In the genomic region with DNA sequence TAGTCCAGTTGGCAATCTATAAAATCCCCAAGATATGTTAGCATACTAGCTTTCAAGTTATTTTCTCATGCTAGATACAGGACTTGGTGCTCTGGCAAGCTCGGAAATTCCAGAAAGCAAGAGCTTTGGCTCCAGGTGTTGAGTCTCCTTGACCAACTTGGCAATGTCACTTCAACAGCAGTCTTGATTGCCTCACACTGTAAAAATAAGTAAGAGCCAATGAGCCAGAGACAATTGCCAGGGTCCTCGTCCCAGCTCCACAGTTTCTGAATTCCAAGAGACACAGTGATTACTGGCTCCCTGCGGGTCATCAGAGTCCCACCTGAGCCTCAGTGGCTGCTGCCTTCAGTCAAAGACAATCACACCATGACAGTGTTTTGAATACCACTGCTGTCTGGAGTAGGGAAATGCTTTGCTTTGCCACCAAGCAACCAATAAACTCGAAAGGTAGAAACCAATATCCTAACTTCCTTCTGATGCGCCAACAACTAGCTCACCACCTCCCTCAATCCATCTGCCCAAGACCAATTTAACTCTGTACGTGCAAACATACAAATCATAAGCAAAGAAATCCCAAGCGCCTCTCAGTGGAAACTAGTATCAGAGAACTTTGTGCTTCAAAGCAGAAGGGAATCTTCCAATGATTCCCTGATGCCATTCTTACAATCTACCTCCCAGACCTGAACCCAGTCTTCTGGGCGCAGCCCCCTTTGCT, we compare ENCODE assay signal across 8 mouse cellular contexts. TPM values are rescaled to one million over a fixed set of nuclear protein-coding genes. Genes with fewer than 3 reads are reported as not detected.
DNase-seq lines count a peak whose midpoint lies in the region; ATAC-seq and TF ChIP-seq lines count a peak whose summit lies in the region.

No protein-coding gene starts in this region.

- peak overlapping the region; percentile 88 for H3K4me2 ChIP-seq in heart, embryonic 12.5 days
- H3K4me2 ChIP-seq in hindbrain, embryonic 11.5 days (replicated peaks; ENCODE audit: low read depth, low read length): peak overlapping the region; percentile 57
- H3K4me2 ChIP-seq in lung, postnatal 0 days (replicated peaks; ENCODE audit: low read depth, low read length): peak overlapping the region; percentile 72

- intact Hi-C loops in heart, postnatal 25 days (cut with DNase I): loop anchor here (5.0 kb wide), 2 partner anchors 127 to 432 kb away; partner anchors contain the start of genes Agbl3 and Bpgm

- H3K27ac ChIP-seq in heart, embryonic 12.5 days (ENCODE audit: poor library complexity, severe bottlenecking): peak overlapping the region; percentile 85
- no peak overlapping the region for H3K27ac ChIP-seq in hindbrain, embryonic 11.5 days (ENCODE audit: low read depth, low read length)
- H3K27ac ChIP-seq in lung, postnatal 0 days (ENCODE audit: low read length): peak overlapping the region; percentile 89

- H3K4me1 ChIP-seq in heart, embryonic 12.5 days (replicated peaks): peaks cover 26% of the 10 kb centered on the region
- peaks cover 38% of the 10 kb centered on the region for H3K4me1 ChIP-seq in G1E (ENCODE audit: insufficient read depth, low read depth, low read length)
- H3K4me1 ChIP-seq in hindbrain, embryonic 11.5 days (replicated peaks; ENCODE audit: control insufficient read depth, insufficient read depth, low read length): no peaks in the 10 kb centered on the region
- H3K4me1 ChIP-seq in lung, postnatal 0 days (ENCODE audit: insufficient read depth, low read depth, low read length): peaks cover 17% of the 10 kb centered on the region; the same call in 1 of the 2 replicates

- H3K4me3 ChIP-seq in heart, embryonic 12.5 days: peak overlapping the region; percentile 86
- peak overlapping the region; percentile 86 for H3K4me3 ChIP-seq in G1E (ENCODE audit: low read depth, low read length)
- peak overlapping the region; percentile 68 for H3K4me3 ChIP-seq in hindbrain, embryonic 11.5 days (ENCODE audit: low read depth, low read length)
- H3K4me3 ChIP-seq in lung, postnatal 0 days (ENCODE audit: low read depth, low read length): peak overlapping the region; percentile 79

- peaks cover 33% of the 10 kb centered on the region for H3K36me3 ChIP-seq in heart, embryonic 12.5 days
- H3K36me3 ChIP-seq in G1E (replicated peaks): peaks cover 45% of the 10 kb centered on the region
- no peaks in the 10 kb centered on the region for H3K36me3 ChIP-seq in hindbrain, embryonic 11.5 days (ENCODE audit: control insufficient read depth, insufficient read depth, low read length)
- H3K36me3 ChIP-seq in lung, postnatal 0 days (ENCODE audit: insufficient read depth, low read length): peaks cover 7% of the 10 kb centered on the region; the same call in 1 of the 2 replicates

- no peak for TF ChIP-seq CTCF in G1E (IDR thresholded peaks at IDR 0.05; ENCODE audit: low read depth, low read length)
- TF ChIP-seq CTCF in lung, postnatal 0 days (IDR thresholded peaks at IDR 0.05): no peak

- DNase-seq in heart, postnatal 25 days (ENCODE audit: low spot score): no peak
- no peak for DNase-seq in G1E (ENCODE audit: low spot score)
- DNase-seq in hindbrain, embryonic 11.5 days (ENCODE audit: low spot score): no peak
- DNase-seq in lung, postnatal 0 days (ENCODE audit: low spot score): peak; percentile 38
- DNase-seq in embryo, embryonic 9.5 days (ENCODE audit: extremely low spot score): no peak
- DNase-seq in right cerebral cortex, adult 2 months (ENCODE audit: low spot score in 2 of 2): no peak
- DNase-seq in MN1 (ENCODE audit: low spot score): no peak

- H3K9me3 ChIP-seq in heart, embryonic 12.5 days (replicated peaks): no peaks in the 10 kb centered on the region
- no peaks in the 10 kb centered on the region for H3K9me3 ChIP-seq in G1E (replicated peaks)
- no peaks in the 10 kb centered on the region for H3K9me3 ChIP-seq in hindbrain, embryonic 11.5 days (ENCODE audit: control insufficient read depth, low read length)
- no peaks in the 10 kb centered on the region for H3K9me3 ChIP-seq in lung, postnatal 0 days (ENCODE audit: low read length)

- no peaks in the 10 kb centered on the region for H3K27me3 ChIP-seq in heart, embryonic 12.5 days (replicated peaks)
- no peaks in the 10 kb centered on the region for H3K27me3 ChIP-seq in G1E (ENCODE audit: insufficient read depth, low read length)
- no peaks in the 10 kb centered on the region for H3K27me3 ChIP-seq in hindbrain, embryonic 11.5 days (ENCODE audit: control insufficient read depth, insufficient read depth, low read length)
- H3K27me3 ChIP-seq in lung, postnatal 0 days (replicated peaks; ENCODE audit: insufficient read depth, low read length): no peaks in the 10 kb centered on the region

- 43% methylated on average over 8 of the region's 8 CpGs for WGBS in heart, embryonic 12.5 days
- 49% methylated on average over 8 of the region's 8 CpGs for WGBS in hindbrain, embryonic 11.5 days
- 33% methylated on average over 8 of the region's 8 CpGs for WGBS in lung, postnatal 0 days

- ATAC-seq in heart, embryonic 12.5 days (ENCODE audit: insufficient number of reproducible peaks, low FRiP score): no peak
- ATAC-seq in G1E (ENCODE audit: extremely low read depth, insufficient number of reproducible peaks, low FRiP score, poor library complexity, severe bottlenecking): no peak
- ATAC-seq in hindbrain, embryonic 11.5 days (ENCODE audit: low FRiP score): no peak
- ATAC-seq in lung, postnatal 0 days: no peak

- H3K9ac ChIP-seq in heart, embryonic 12.5 days: peak overlapping the region; percentile 83
- H3K9ac ChIP-seq in hindbrain, embryonic 11.5 days (ENCODE audit: low read depth, low read length): peak overlapping the region; percentile 52
- peak overlapping the region; percentile 52 for H3K9ac ChIP-seq in lung, postnatal 0 days (replicated peaks; ENCODE audit: low read depth)

- no peak for TF ChIP-seq EP300 in lung, postnatal 0 days (IDR thresholded peaks at IDR 0.05)

RNA-seq across cellular contexts. Expression of gene Wdr91, which starts 0.9 kb away (rescaled TPM):
- 10.7 and 12.6 TPM in 2 replicates for polyA plus RNA-seq in heart, embryonic 12.5 days (2016; fragmentation: Nextera tagmentation; extraction: Ambion mirVana)
- total RNA-seq in heart, postnatal 25 days (2021): 10 to 100 TPM; 12.0 to 13.5 TPM
- total RNA-seq in G1E (2014; fragmentation: Nextera tagmentation): 16.7 and 19.9 TPM in 2 replicates
- 18.9 and 19.3 TPM in 2 replicates for total RNA-seq in G1E (2017)
- 12.7 and 16.1 TPM in 2 replicates for polyA plus RNA-seq in G1E (2012)
- 11.0 and 12.3 TPM in 2 replicates for polyA plus RNA-seq in hindbrain, embryonic 11.5 days (2014; fragmentation: Nextera tagmentation; extraction: Ambion mirVana)
- 19.9 and 21.1 TPM in 2 replicates for polyA plus RNA-seq in lung, postnatal 0 days (2015; fragmentation: Nextera tagmentation; extraction: Ambion mirVana)

RNA-seq across cellular contexts. Expression of gene Stra8, which starts 10.2 kb away (rescaled TPM):
- not detected in 2 replicates for polyA plus RNA-seq in heart, embryonic 12.5 days (2016; fragmentation: Nextera tagmentation; extraction: Ambion mirVana)
- not detected for total RNA-seq in heart, postnatal 25 days (2021)
- total RNA-seq in G1E (2014; fragmentation: Nextera tagmentation) (not detected in 2 replicates), G1E (2017) (0.11 TPM in 1 of 2 replicates, not detected in the other)
- not detected in 2 replicates for polyA plus RNA-seq in G1E (2012)
- not detected in 2 replicates for polyA plus RNA-seq in hindbrain, embryonic 11.5 days (2014; fragmentation: Nextera tagmentation; extraction: Ambion mirVana)
- 0.10 TPM in 1 of 2 replicates, not detected in the other for polyA plus RNA-seq in lung, postnatal 0 days (2015; fragmentation: Nextera tagmentation; extraction: Ambion mirVana)

RNA-seq across cellular contexts. Expression of gene Cyren, which starts 31.9 kb away (rescaled TPM):
- 9.7 and 11.2 TPM in 2 replicates for polyA plus RNA-seq in heart, embryonic 12.5 days (2016; fragmentation: Nextera tagmentation; extraction: Ambion mirVana)
- total RNA-seq in heart, postnatal 25 days (2021): 1 to 10 TPM; 3.8 to 4.1 TPM
- total RNA-seq in G1E (2014; fragmentation: Nextera tagmentation) (12.8 and 17.4 TPM in 2 replicates), G1E (2017) (20.1 and 25.3 TPM in 2 replicates)
- 7.9 and 8.1 TPM in 2 replicates for polyA plus RNA-seq in G1E (2012)
- 12.3 and 13.5 TPM in 2 replicates for polyA plus RNA-seq in hindbrain, embryonic 11.5 days (2014; fragmentation: Nextera tagmentation; extraction: Ambion mirVana)
- polyA plus RNA-seq in lung, postnatal 0 days (2015; fragmentation: Nextera tagmentation; extraction: Ambion mirVana): 12.6 and 13.8 TPM in 2 replicates

RNA-seq across cellular contexts. Expression of gene Tmem140, which starts 46.8 kb away (rescaled TPM):
- polyA plus RNA-seq in heart, embryonic 12.5 days (2016; fragmentation: Nextera tagmentation; extraction: Ambion mirVana): 1.1 and 1.2 TPM in 2 replicates
- total RNA-seq in heart, postnatal 25 days (2021): 10 to 100 TPM; 20.0 to 25.3 TPM
- total RNA-seq in G1E (2014; fragmentation: Nextera tagmentation) (2.6 and 7.1 TPM in 2 replicates), G1E (2017) (2.5 and 3.3 TPM in 2 replicates)
- 0.07 and 0.22 TPM in 2 replicates for polyA plus RNA-seq in G1E (2012)
- 0.95 and 1.1 TPM in 2 replicates for polyA plus RNA-seq in hindbrain, embryonic 11.5 days (2014; fragmentation: Nextera tagmentation; extraction: Ambion mirVana)
- polyA plus RNA-seq in lung, postnatal 0 days (2015; fragmentation: Nextera tagmentation; extraction: Ambion mirVana): 30.6 and 34.9 TPM in 2 replicates
